Mouse (Mus musculus): ENCODE measurements around the gene Commd2.

The Commd2 gene

GRCm38 (mm10) chr3:57612430-57612997, 39.0 kb downstream of the Commd2 start:
- DNase-seq, result no peak

- no peak for DNase-seq
Observed at GRCm38 (mm10) chr3:57611776-57612175, 39.7 kb downstream of the Commd2 start.

- no peak for DNase-seq
Observed at GRCm38 (mm10) chr3:57604618-57605015, 46.9 kb downstream of the Commd2 start.

- DNase-seq, result no peak
Observed at GRCm38 (mm10) chr3:57603891-57604617, 47.5 kb downstream of the Commd2 start.

GRCm38 (mm10) chr3:57602610-57603009, 48.9 kb downstream of the Commd2 start:
- DNase-seq, result no peak

- DNase-seq, result no peak
Observed at GRCm38 (mm10) chr3:57596566-57596965, 54.9 kb downstream of the Commd2 start.

GRCm38 (mm10) chr3:57595506-57595905, 56.0 kb downstream of the Commd2 start:
- DNase-seq, result no peak
